18 mouse cellular contexts compared by ENCODE assay signal in the genomic region with DNA sequence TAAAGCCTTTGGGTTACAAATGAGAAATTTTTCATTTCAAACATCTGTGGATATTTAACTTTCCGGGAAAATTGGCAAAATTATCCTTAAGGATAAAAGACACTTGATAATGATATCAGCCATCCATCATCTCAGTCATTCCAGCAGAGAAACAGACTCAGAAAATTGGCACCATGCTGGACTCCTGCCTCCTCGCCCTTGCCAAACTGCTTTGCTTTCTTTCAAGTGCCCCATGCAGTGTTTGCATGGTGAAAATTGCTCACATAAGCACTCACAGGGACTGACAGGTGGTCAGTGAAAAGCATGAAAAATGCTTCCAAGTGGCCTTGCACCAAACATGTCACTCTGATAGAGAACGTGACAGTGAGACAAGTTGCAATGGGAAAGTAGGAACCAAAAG.
DNase-seq lines count a peak whose midpoint lies in the region; ATAC-seq lines count a peak whose summit lies in the region.
"Had no signal": no experiment of that assay in that cellular context is flagged by ENCODE, and none has a peak within 500 bp of the region (broad histone marks: within the 10 kb centered on the region; RNA-seq: fewer than 3 reads in every experiment).

No protein-coding gene starts in this region.

- no peak overlapping the region for H3K4me3 ChIP-seq in hindbrain, embryonic 16.5 days (ENCODE audit: low read length)
- H3K4me3 ChIP-seq in hindbrain, embryonic 12.5 days, result no peak overlapping the region
- H3K4me3 ChIP-seq in embryonic facial prominence, embryonic 14.5 days (ENCODE audit: low read depth, low read length), result no peak overlapping the region
- H3K4me3 ChIP-seq: limb, embryonic 12.5 days; neural tube, embryonic 12.5 days had no signal

- no peaks in the 10 kb centered on the region for H3K27me3 ChIP-seq in hindbrain, embryonic 16.5 days (replicated peaks; ENCODE audit: control insufficient read depth, insufficient read depth, low read length)
- H3K27me3 ChIP-seq in hindbrain, embryonic 12.5 days, result no peaks in the 10 kb centered on the region
- H3K27me3 ChIP-seq in embryonic facial prominence, embryonic 14.5 days (replicated peaks; ENCODE audit: control insufficient read depth, insufficient read depth, low read length), result no peaks in the 10 kb centered on the region
- H3K27me3 ChIP-seq: limb, embryonic 12.5 days; neural tube, embryonic 12.5 days had no signal

- intact Hi-C loops in left cerebral cortex, postnatal 14 days (cut with DNase I), result no loop called here

- H3K9me3 ChIP-seq in hindbrain, embryonic 16.5 days (ENCODE audit: control insufficient read depth, low read length), result no peaks in the 10 kb centered on the region
- no peaks in the 10 kb centered on the region for H3K9me3 ChIP-seq in hindbrain, embryonic 12.5 days (replicated peaks)
- no peaks in the 10 kb centered on the region for H3K9me3 ChIP-seq in embryonic facial prominence, embryonic 14.5 days (ENCODE audit: control insufficient read depth, low read length)
- H3K9me3 ChIP-seq: limb, embryonic 12.5 days; neural tube, embryonic 12.5 days had no signal

- DNase-seq in embryo, embryonic 10.5 days (ENCODE audit: low spot score), result peak; percentile 5
- DNase-seq in embryo, embryonic 10 days (ENCODE audit: low spot score), result no peak
- peak; percentile 59 for DNase-seq in NIH3T3 (ENCODE audit: low read depth)
- DNase-seq in embryonic facial prominence, embryonic 14.5 days (ENCODE audit: low spot score), result peak; percentile 41
- no peak for DNase-seq in left cerebral cortex, postnatal 14 days (ENCODE audit: low spot score in 2 of 2)
- DNase-seq in left cerebral cortex, adult 18-20 months (ENCODE audit: low spot score in 2 of 2), result no peak
- DNase-seq: adrenal gland, postnatal 36 days; B cell, adult 2 months; gastrocnemius, postnatal 14 days; kidney, adult 8-10 months; layer of hippocampus, postnatal 36 days had no signal

- no peak overlapping the region for H3K4me2 ChIP-seq in hindbrain, embryonic 16.5 days (ENCODE audit: low read length)
- H3K4me2 ChIP-seq in hindbrain, embryonic 12.5 days (replicated peaks), result no peak overlapping the region
- no peak overlapping the region for H3K4me2 ChIP-seq in embryonic facial prominence, embryonic 14.5 days (ENCODE audit: low read depth, low read length)
- H3K4me2 ChIP-seq: limb, embryonic 12.5 days; neural tube, embryonic 12.5 days had no signal

- 37% methylated on average over 3 of the region's 3 CpGs for WGBS in hindbrain, embryonic 16.5 days
- WGBS in hindbrain, embryonic 12.5 days, result 45% methylated on average over 3 of the region's 3 CpGs
- WGBS in embryonic facial prominence, embryonic 14.5 days, result 27% methylated on average over 3 of the region's 3 CpGs

- no peaks in the 10 kb centered on the region for H3K4me1 ChIP-seq in hindbrain, embryonic 16.5 days (ENCODE audit: control insufficient read depth, insufficient read depth, low read depth, low read length)
- H3K4me1 ChIP-seq in hindbrain, embryonic 12.5 days, result no peaks in the 10 kb centered on the region
- H3K4me1 ChIP-seq in embryonic facial prominence, embryonic 14.5 days (ENCODE audit: control insufficient read depth, insufficient read depth, low read length), result no peaks in the 10 kb centered on the region
- H3K4me1 ChIP-seq: limb, embryonic 12.5 days; neural tube, embryonic 12.5 days had no signal

- H3K36me3 ChIP-seq in hindbrain, embryonic 16.5 days (ENCODE audit: control insufficient read depth, insufficient read depth, low read length), result no peaks in the 10 kb centered on the region
- H3K36me3 ChIP-seq in hindbrain, embryonic 12.5 days, result no peaks in the 10 kb centered on the region
- H3K36me3 ChIP-seq in embryonic facial prominence, embryonic 14.5 days (ENCODE audit: control insufficient read depth, insufficient read depth, low read length), result no peaks in the 10 kb centered on the region
- H3K36me3 ChIP-seq: limb, embryonic 12.5 days; neural tube, embryonic 12.5 days had no signal

- no peak overlapping the region for H3K9ac ChIP-seq in hindbrain, embryonic 16.5 days (ENCODE audit: low read depth, low read length)
- no peak overlapping the region for H3K9ac ChIP-seq in hindbrain, embryonic 12.5 days
- no peak overlapping the region for H3K9ac ChIP-seq in embryonic facial prominence, embryonic 14.5 days (ENCODE audit: low read depth, low read length)
- H3K9ac ChIP-seq: limb, embryonic 12.5 days; liver, embryonic 14.5 days; neural tube, embryonic 12.5 days had no signal

- peak; percentile 50; the same call in 1 of the 2 replicates for ATAC-seq in hindbrain, embryonic 16.5 days
- ATAC-seq in hindbrain, embryonic 12.5 days (ENCODE audit: low FRiP score), result no peak
- no peak for ATAC-seq in embryonic facial prominence, embryonic 14.5 days (ENCODE audit: low read depth)
- ATAC-seq: lung, postnatal 0 days; midbrain, embryonic 16.5 days had no signal

- no peak overlapping the region for H3K27ac ChIP-seq in hindbrain, embryonic 16.5 days (ENCODE audit: low read depth, low read length)
- no peak overlapping the region for H3K27ac ChIP-seq in hindbrain, embryonic 12.5 days
- H3K27ac ChIP-seq in embryonic facial prominence, embryonic 14.5 days (replicated peaks; ENCODE audit: low read depth, low read length), result no peak overlapping the region
- H3K27ac ChIP-seq: limb, embryonic 12.5 days; liver, embryonic 14.5 days; neural tube, embryonic 12.5 days had no signal

Comparison
In these comparisons a context has a peak if more than half of its experiments do, and no peak if none do; other contexts are left out.
1. DNase-seq: peak in embryo, embryonic 10.5 days (single experiment), NIH3T3 (single experiment) and embryonic facial prominence, embryonic 14.5 days (single experiment); none in embryo, embryonic 10 days (single experiment), left cerebral cortex, postnatal 14 days (0 of 2) and left cerebral cortex, adult 18-20 months (0 of 2).